Mouse (Mus musculus): Measurements from ENCODE around the gene Imp4. TPM values are rescaled to one million over a fixed set of nuclear protein-coding genes. Genes with fewer than 3 reads are reported as not detected.

Gene Imp4
- polyA plus RNA-seq (2012; fragmentation: generic; extraction: Trizol) = 10 to 100 TPM; 23.6 to 35.2 TPM

GRCm38 (mm10) chr1:34439215-34439960 lies at the start of gene Imp4, which contains the start of gene Ccdc115:
Imp4 (plus strand) TSS chr1:34439851.
Ccdc115 (minus strand) TSS chr1:34439672.

DNA sequence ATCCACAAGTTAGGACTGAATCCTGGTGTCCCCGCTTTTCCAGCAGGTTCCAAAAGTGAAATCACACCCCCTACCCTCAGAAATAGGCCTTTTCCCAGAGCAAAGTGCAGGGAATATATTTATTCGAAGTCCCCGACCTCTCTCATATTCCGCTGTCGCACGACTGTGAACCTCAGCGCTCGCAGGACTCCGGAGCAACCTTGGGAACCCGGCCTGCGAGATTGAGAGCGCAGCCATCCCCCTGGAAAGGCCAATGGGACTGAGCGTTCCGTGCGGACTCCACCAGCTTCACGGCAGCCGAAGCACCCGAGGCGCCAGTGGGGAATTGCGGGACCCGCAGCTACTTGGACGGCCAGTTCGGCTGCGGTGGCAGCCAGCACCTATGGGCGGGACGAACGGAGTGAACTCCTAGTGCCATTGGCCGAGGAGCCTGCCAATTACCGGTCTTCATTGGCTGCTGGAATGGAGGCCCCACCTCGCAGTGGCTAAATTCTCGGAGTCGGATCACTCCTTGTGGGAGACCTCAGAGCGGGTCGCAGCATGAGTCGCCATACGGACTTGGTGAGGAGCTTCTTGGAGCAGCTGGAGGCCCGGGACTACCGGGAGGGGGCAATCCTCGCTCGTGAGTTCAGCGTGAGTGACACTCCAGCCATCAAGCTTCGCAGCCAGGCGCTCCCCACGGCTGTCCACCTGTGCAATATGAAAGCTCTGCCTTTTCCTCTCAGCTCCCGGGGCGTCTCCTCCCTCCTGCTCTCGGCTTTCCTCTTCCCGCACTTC lies 19.8 kb downstream of the Imp4 start, which contains the start of gene Ptpn18:
Gene Ptpn18, plus strand, starts transcription at position 479 of the 777 bp plus-strand sequence.

Other genes with a start within 250 kb of the Imp4 start
- 10 to 100 TPM in 1 of 2 experiments, 1 to 10 TPM in 1; 3.1 to 11.7 TPM for gene Ccdc115, start 179 bp upstream of the Imp4 start, polyA plus RNA-seq (2012; fragmentation: generic; extraction: Trizol)
- gene Ptpn18, start 19.9 kb downstream of the Imp4 start, polyA plus RNA-seq (2012; fragmentation: generic; extraction: Trizol) = 1 to 10 TPM in 1 of 2 experiments, under 1 TPM in 1; 0.96 to 2.5 TPM
- not detected for gene Prss39, start 58.6 kb downstream of the Imp4 start, polyA plus RNA-seq (2012; fragmentation: generic; extraction: Trizol)
- gene Cfc1, start 95.8 kb downstream of the Imp4 start, polyA plus RNA-seq (2012; fragmentation: generic; extraction: Trizol) = under 1 TPM in 1 of 2 experiments, not detected in 1; 0.07 TPM
- not detected for gene Prss40, start 121.1 kb downstream of the Imp4 start, polyA plus RNA-seq (2012; fragmentation: generic; extraction: Trizol)
- not detected for gene Amer3, start 139.8 kb downstream of the Imp4 start, polyA plus RNA-seq (2012; fragmentation: generic; extraction: Trizol)